Mouse (Mus musculus): ENCODE data around the gene Ptafr.
"Not testable (repeated sequence)": the region's sequence is repeated elsewhere in the genome, so short reads cannot be mapped to it uniquely, and the experiment has no call there.

The Ptafr gene

GRCm38 (mm10) chr4:132545851-132546250 is 18.0 kb upstream of the Ptafr start:
- in situ Hi-C loops (cut with MboI; ENCODE audit: low pct_unique_long_range_greater_than_20kb in 1 of 2, low sequenced_read_pairs in 2 of 2, unreplicated experiment in 1 of 2) = no loop called here

- in situ Hi-C loops (cut with MboI; ENCODE audit: low pct_unique_long_range_greater_than_20kb in 1 of 2, low sequenced_read_pairs in 2 of 2, unreplicated experiment in 1 of 2) = no loop called here
Observed at GRCm38 (mm10) chr4:132554221-132554620, 9.6 kb upstream of the Ptafr start.

GRCm38 (mm10) chr4:132554653-132555052 is 9.2 kb upstream of the Ptafr start:
- in situ Hi-C loops (cut with MboI; ENCODE audit: low pct_unique_long_range_greater_than_20kb in 1 of 2, low sequenced_read_pairs in 2 of 2, unreplicated experiment in 1 of 2) = no loop called here

- in situ Hi-C loops (cut with MboI; ENCODE audit: low pct_unique_long_range_greater_than_20kb in 1 of 2, low sequenced_read_pairs in 2 of 2, unreplicated experiment in 1 of 2) = not testable (repeated sequence)
Observed at GRCm38 (mm10) chr4:132555550-132555949, 8.3 kb upstream of the Ptafr start.

GRCm38 (mm10) chr4:132563261-132563660 is 606 bp upstream of the Ptafr start:
- in situ Hi-C loops (cut with MboI; ENCODE audit: low pct_unique_long_range_greater_than_20kb in 1 of 2, low sequenced_read_pairs in 2 of 2, unreplicated experiment in 1 of 2) = no loop called here

GRCm38 (mm10) chr4:132565089-132565747 is 1.4 kb downstream of the Ptafr start:
- in situ Hi-C loops (cut with MboI; ENCODE audit: low pct_unique_long_range_greater_than_20kb in 1 of 2, low sequenced_read_pairs in 2 of 2, unreplicated experiment in 1 of 2) = no loop called here

- in situ Hi-C loops (cut with MboI; ENCODE audit: low pct_unique_long_range_greater_than_20kb in 1 of 2, low sequenced_read_pairs in 2 of 2, unreplicated experiment in 1 of 2) = no loop called here
Observed at GRCm38 (mm10) chr4:132567361-132567779, 3.5 kb downstream of the Ptafr start.

- in situ Hi-C loops (cut with MboI; ENCODE audit: low pct_unique_long_range_greater_than_20kb in 1 of 2, low sequenced_read_pairs in 2 of 2, unreplicated experiment in 1 of 2) = no loop called here
Observed at GRCm38 (mm10) chr4:132569115-132569514, 5.2 kb downstream of the Ptafr start.

GRCm38 (mm10) chr4:132571190-132571589 is 7.3 kb downstream of the Ptafr start:
- in situ Hi-C loops (cut with MboI; ENCODE audit: low pct_unique_long_range_greater_than_20kb in 1 of 2, low sequenced_read_pairs in 2 of 2, unreplicated experiment in 1 of 2) = no loop called here

GRCm38 (mm10) chr4:132573327-132573726 is 9.5 kb downstream of the Ptafr start:
- in situ Hi-C loops (cut with MboI; ENCODE audit: low pct_unique_long_range_greater_than_20kb in 1 of 2, low sequenced_read_pairs in 2 of 2, unreplicated experiment in 1 of 2) = no loop called here

- in situ Hi-C loops (cut with MboI; ENCODE audit: low pct_unique_long_range_greater_than_20kb in 1 of 2, low sequenced_read_pairs in 2 of 2, unreplicated experiment in 1 of 2) = loop anchor here in 1 of 2 experiments (5.0 kb wide), 1 partner anchor 52 kb away; no protein-coding TSS in a partner anchor
Observed at GRCm38 (mm10) chr4:132574809-132575347, 11.0 kb downstream of the Ptafr start.

GRCm38 (mm10) chr4:132583781-132584180 is 19.9 kb downstream of the Ptafr start:
- in situ Hi-C loops (cut with MboI; ENCODE audit: low pct_unique_long_range_greater_than_20kb in 1 of 2, low sequenced_read_pairs in 2 of 2, unreplicated experiment in 1 of 2) = no loop called here

GRCm38 (mm10) chr4:132584975-132585374 is 21.1 kb downstream of the Ptafr start:
- in situ Hi-C loops (cut with MboI; ENCODE audit: low pct_unique_long_range_greater_than_20kb in 1 of 2, low sequenced_read_pairs in 2 of 2, unreplicated experiment in 1 of 2) = no loop called here

GRCm38 (mm10) chr4:132586282-132586681 is 22.4 kb downstream of the Ptafr start:
- in situ Hi-C loops (cut with MboI; ENCODE audit: low pct_unique_long_range_greater_than_20kb in 1 of 2, low sequenced_read_pairs in 2 of 2, unreplicated experiment in 1 of 2) = no loop called here

GRCm38 (mm10) chr4:132588512-132588911 is 24.6 kb downstream of the Ptafr start:
- in situ Hi-C loops (cut with MboI; ENCODE audit: low pct_unique_long_range_greater_than_20kb in 1 of 2, low sequenced_read_pairs in 2 of 2, unreplicated experiment in 1 of 2) = no loop called here

- in situ Hi-C loops (cut with MboI; ENCODE audit: low pct_unique_long_range_greater_than_20kb in 1 of 2, low sequenced_read_pairs in 2 of 2, unreplicated experiment in 1 of 2) = no loop called here
Observed at GRCm38 (mm10) chr4:132590642-132591041, 26.8 kb downstream of the Ptafr start.

- in situ Hi-C loops (cut with MboI; ENCODE audit: low pct_unique_long_range_greater_than_20kb in 1 of 2, low sequenced_read_pairs in 2 of 2, unreplicated experiment in 1 of 2) = no loop called here
Observed at GRCm38 (mm10) chr4:132592958-132593357, 29.1 kb downstream of the Ptafr start.

- in situ Hi-C loops (cut with MboI; ENCODE audit: low pct_unique_long_range_greater_than_20kb in 1 of 2, low sequenced_read_pairs in 2 of 2, unreplicated experiment in 1 of 2) = no loop called here
Observed at GRCm38 (mm10) chr4:132594191-132594590, 30.3 kb downstream of the Ptafr start.

- in situ Hi-C loops (cut with MboI; ENCODE audit: low pct_unique_long_range_greater_than_20kb in 1 of 2, low sequenced_read_pairs in 2 of 2, unreplicated experiment in 1 of 2) = no loop called here
Observed at GRCm38 (mm10) chr4:132598861-132599260, 35.0 kb downstream of the Ptafr start.

GRCm38 (mm10) chr4:132599764-132600163 is 35.9 kb downstream of the Ptafr start:
- in situ Hi-C loops (cut with MboI; ENCODE audit: low pct_unique_long_range_greater_than_20kb in 1 of 2, low sequenced_read_pairs in 2 of 2, unreplicated experiment in 1 of 2) = no loop called here
